Mouse (Mus musculus): ENCODE data around the gene Cers5. TPM values are rescaled to one million over a fixed set of nuclear protein-coding genes. Genes with fewer than 3 reads are reported as not detected.

The Cers5 gene
- polyA plus RNA-seq, 1 experiment from 2014 or later = 78.0 TPM

DNA sequence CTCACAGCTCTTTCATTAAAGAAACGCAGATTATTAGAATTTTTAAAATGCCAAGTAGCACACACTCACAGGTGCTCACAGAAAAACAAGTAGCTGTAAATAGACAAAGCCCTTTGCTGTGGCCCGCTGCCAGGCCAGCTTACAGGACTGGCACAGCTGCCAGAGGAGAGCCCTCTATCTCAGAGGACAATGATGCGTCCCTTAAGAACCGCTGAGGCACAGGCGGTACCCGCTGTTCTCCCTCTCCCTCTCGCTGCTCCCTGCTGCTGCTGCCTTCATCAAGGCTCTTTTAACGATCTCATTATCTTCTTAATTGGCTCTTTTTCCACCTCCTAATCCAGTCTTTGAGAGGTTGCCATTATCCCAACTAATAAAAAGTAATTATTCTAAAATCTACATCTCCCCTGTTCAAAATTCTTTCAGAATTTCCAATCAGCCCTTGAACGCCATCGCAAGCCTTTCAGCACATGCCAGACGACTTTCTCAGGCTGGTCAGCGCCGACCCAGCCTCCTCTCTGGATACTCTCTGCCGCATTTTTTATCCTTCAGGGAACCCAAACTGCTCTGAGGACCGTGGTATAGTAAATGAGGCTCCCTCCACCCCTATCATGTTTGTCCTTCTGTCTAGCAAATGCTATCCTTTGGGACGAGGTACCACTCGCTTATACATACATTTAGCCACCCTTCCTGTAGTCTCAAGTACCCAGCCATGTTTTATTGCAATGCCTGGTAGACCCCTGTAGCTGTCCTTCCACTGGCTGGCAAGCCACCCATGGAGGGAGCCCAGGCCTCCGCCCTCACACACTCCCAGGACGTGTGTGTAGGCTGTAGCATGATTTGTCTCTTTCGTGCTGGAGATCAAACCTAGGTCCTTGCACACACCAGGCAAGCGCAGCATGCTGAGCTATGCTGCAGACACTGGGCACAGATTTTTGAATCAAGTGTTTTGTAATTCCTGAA lies 35.4 kb upstream of the Cers5 start:
- Histone ChIP-seq H3K27me3 (no peaks in the 10 kb centered on the region), H3K9ac (replicated peaks) (0 out of 2 replicates have a peak overlapping the region, but pooled peaks have one; percentile 4), H3K36me3 (peaks cover 49% of the 10 kb centered on the region), H3K9me3 (no peaks in the 10 kb centered on the region), H3K27ac (peak overlapping the region; percentile 57; the same call in 1 of the 2 replicates), H3K4me3 (replicated peaks) (no peak overlapping the region), H3K4me2 (0 out of 2 replicates have a peak overlapping the region, but pooled peaks have one; percentile 22), H3K4me1 (replicated peaks) (peaks cover 38% of the 10 kb centered on the region)
- WGBS = 39% methylated on average over 21 of the region's 21 CpGs
- ATAC-seq (ENCODE audit: insufficient number of reproducible peaks, insufficient read depth, low FRiP score, low TSS enrichment, low read depth) = no peak

DNA sequence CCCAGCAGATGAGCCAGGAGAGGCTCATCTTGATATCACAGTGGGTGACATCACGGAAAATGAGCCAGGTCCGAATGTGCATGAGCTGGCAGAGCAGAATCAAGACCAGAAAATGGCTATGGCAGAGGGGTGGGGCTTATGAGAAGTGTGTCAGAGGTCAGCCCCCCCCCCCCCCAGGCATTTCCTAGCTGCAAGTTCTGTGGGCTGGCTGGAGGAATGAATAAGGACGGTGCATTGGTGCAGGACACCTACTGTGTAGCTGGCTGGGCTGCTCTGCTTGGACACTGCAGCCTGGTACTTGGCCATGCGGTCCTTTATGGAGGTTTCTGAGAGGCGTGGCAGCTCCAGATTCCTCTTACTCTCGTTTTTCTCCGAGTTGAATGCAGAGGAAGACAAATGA lies 33.5 kb upstream of the Cers5 start:
- ATAC-seq (ENCODE audit: insufficient number of reproducible peaks, insufficient read depth, low FRiP score, low TSS enrichment, low read depth) = no peak
- H3K36me3 ChIP-seq = peaks cover 50% of the 10 kb centered on the region
- WGBS = 66% methylated on average over 7 of the region's 7 CpGs

DNA sequence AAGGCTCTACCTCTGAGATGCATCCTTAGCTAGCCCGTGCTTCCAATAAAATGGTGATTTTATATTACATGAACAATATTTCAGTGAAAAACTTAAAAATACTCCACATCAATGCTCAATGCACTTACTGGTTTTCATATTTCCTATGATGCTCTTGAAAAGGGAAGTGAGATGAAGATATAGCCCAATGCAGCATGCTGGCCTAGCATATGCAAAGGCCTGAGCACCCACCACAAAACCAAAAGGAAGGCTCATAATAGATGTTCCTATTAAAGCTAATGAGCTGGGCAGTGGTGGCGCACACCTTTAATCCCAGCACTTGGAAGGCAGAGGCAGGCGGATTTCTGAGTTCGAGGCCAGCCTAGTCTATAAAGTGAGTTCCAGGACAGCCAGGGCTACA lies 33.0 kb upstream of the Cers5 start:
- Histone ChIP-seq H3K9me3 (no peaks in the 10 kb centered on the region), H3K9ac (replicated peaks) (no peak overlapping the region), H3K27me3 (no peaks in the 10 kb centered on the region), H3K36me3 (peaks cover 54% of the 10 kb centered on the region), H3K4me2 (no peak overlapping the region), H3K4me1 (replicated peaks) (peaks cover 44% of the 10 kb centered on the region), H3K27ac (no peak overlapping the region), H3K4me3 (replicated peaks) (no peak overlapping the region)
- WGBS = 91% methylated on average over 4 of the region's 4 CpGs
- no peak for ATAC-seq (ENCODE audit: insufficient number of reproducible peaks, insufficient read depth, low FRiP score, low TSS enrichment, low read depth)

More for the DNA sequence above, 33.5 kb upstream of the Cers5 start:
- no peaks in the 10 kb centered on the region for H3K27me3 ChIP-seq
- H3K4me3 ChIP-seq (replicated peaks) = no peak overlapping the region
- no peak overlapping the region for H3K9ac ChIP-seq (replicated peaks)
- H3K9me3 ChIP-seq = no peaks in the 10 kb centered on the region
- H3K27ac ChIP-seq = no peak overlapping the region
- peaks cover 44% of the 10 kb centered on the region for H3K4me1 ChIP-seq (replicated peaks)
- no peak overlapping the region for H3K4me2 ChIP-seq

DNA sequence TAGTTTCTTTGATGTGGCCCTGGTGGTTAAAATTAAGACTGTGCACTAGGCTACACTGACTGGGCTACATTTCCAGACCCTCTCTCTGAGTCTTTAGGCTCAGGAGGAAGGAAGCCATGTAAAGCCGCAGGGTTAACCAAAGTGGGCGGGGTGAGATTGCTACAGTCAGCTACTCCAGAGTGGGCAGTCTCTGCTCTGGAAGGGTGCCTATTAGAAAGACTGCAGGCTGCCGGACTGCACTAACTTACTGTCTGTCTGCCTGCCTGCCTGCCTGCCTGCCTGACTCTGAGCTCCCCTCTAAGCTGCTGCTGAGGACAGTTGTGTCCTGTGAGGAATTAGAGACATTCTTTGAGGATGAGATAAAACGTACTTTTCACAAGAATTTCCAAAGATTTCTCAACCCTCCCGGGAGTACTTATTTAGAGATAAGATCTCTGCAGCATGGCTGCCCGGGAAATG lies 30.5 kb upstream of the Cers5 start:
- no peak overlapping the region for H3K4me3 ChIP-seq (replicated peaks)
- H3K4me1 ChIP-seq (replicated peaks) = peaks cover 51% of the 10 kb centered on the region
- no peaks in the 10 kb centered on the region for H3K9me3 ChIP-seq
- H3K36me3 ChIP-seq = peaks cover 68% of the 10 kb centered on the region
- 21% methylated on average over 6 of the region's 6 CpGs for WGBS
- H3K4me2 ChIP-seq = no peak overlapping the region
- peak; percentile 58; the same call in 1 of the 2 replicates for ATAC-seq (ENCODE audit: insufficient number of reproducible peaks, insufficient read depth, low FRiP score, low TSS enrichment, low read depth)
- H3K27me3 ChIP-seq = no peaks in the 10 kb centered on the region
- peak overlapping the region; percentile 79 for H3K27ac ChIP-seq
- no peak overlapping the region for H3K9ac ChIP-seq (replicated peaks)

DNA sequence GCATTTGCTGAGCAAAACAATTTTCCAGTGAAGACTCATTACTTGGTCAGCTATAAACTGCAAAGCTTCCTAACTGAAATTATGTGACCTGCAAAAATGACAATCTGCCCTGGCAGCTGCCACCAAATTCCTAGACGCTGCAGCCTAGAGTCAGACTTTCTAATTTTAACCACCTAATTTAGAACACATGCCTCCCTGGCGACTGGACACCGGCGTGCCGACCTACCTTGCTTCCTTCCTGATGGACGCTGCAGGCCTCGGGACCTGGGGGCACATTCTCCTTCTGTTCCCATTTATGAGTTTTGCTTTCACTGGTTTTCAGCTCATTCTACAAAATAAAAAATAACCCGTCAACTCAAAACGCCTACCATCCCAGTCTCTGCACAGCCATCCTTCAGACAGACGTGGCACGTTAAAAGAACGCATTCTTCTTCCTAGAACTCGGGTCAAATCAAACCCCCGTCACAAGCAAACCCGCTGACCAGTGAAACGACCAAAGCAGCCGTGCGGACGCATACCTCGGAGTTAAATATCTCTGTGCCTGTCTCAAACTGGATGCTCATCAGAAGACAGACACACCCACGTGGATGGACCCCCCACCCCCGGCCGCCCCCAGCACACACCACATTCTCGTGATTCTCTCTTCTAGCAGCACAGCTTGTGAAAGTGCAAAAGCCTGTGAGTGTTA lies 29.3 kb upstream of the Cers5 start:
- Histone ChIP-seq H3K4me2 (peak overlapping the region; percentile 22), H3K27me3 (no peaks in the 10 kb centered on the region), H3K36me3 (peaks cover 71% of the 10 kb centered on the region), H3K4me3 (replicated peaks) (no peak overlapping the region), H3K27ac (peak overlapping the region; percentile 79), H3K9ac (replicated peaks) (no peak overlapping the region), H3K9me3 (no peaks in the 10 kb centered on the region), H3K4me1 (replicated peaks) (peaks cover 46% of the 10 kb centered on the region)
- WGBS = 17% methylated on average over 24 of the region's 24 CpGs
- ATAC-seq (ENCODE audit: insufficient number of reproducible peaks, insufficient read depth, low FRiP score, low TSS enrichment, low read depth) = no peak

DNA sequence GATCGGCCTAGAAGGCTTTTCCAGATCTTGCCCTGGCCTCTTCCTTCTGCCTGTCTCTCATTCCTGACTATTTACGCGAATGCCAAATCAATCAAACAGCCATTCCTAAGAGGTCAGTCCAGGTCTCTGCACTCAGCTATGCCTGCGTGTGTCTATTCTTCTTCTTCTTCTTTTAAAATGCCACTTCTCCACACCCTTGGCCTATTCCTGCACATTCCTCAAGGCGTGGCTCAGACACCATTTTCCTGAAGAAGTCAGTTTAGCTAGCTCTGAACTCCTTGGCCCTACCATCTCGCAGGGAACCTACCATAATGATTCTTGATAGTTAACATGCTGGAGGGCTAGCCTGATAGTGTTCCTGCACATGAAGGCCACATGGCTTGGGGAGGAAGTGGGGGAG lies 27.0 kb upstream of the Cers5 start:
- H3K4me1 ChIP-seq (replicated peaks) = peaks cover 52% of the 10 kb centered on the region
- H3K4me3 ChIP-seq (replicated peaks) = no peak overlapping the region
- no peaks in the 10 kb centered on the region for H3K27me3 ChIP-seq
- H3K9me3 ChIP-seq = no peaks in the 10 kb centered on the region
- H3K9ac ChIP-seq (replicated peaks) = no peak overlapping the region
- no peak overlapping the region for H3K4me2 ChIP-seq
- H3K27ac ChIP-seq = no peak overlapping the region
- ATAC-seq (ENCODE audit: insufficient number of reproducible peaks, insufficient read depth, low FRiP score, low TSS enrichment, low read depth) = no peak
- H3K36me3 ChIP-seq = peaks cover 67% of the 10 kb centered on the region
- 72% methylated on average over 6 of the region's 6 CpGs for WGBS

DNA sequence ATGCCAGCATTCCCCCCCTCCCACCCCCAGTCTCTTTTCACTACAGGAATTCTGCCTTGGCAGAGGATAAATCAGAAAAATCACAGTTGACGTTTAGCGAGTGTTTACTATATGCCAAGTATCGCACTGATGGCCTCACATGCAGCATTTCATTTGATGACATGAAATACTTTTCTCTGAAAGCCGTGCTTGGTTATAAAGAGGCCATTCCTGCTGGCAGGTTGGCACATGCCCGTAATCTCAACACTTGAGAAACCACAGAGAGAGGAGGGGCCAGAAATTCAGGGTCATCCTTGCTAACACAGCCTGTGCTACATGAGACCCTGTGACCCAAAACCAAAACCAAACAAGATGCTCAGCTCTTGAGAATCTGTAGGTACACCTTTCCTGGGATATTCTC lies 25.2 kb upstream of the Cers5 start:
- ATAC-seq (ENCODE audit: insufficient number of reproducible peaks, insufficient read depth, low FRiP score, low TSS enrichment, low read depth) = no peak
- Histone ChIP-seq H3K9ac (replicated peaks) (no peak overlapping the region), H3K4me3 (replicated peaks) (no peak overlapping the region), H3K4me1 (replicated peaks) (peaks cover 40% of the 10 kb centered on the region), H3K9me3 (no peaks in the 10 kb centered on the region), H3K36me3 (peaks cover 75% of the 10 kb centered on the region), H3K27ac (no peak overlapping the region; the same call in 1 of the 2 replicates), H3K27me3 (no peaks in the 10 kb centered on the region), H3K4me2 (no peak overlapping the region)
- WGBS = 71% methylated on average over 5 of the region's 5 CpGs

DNA sequence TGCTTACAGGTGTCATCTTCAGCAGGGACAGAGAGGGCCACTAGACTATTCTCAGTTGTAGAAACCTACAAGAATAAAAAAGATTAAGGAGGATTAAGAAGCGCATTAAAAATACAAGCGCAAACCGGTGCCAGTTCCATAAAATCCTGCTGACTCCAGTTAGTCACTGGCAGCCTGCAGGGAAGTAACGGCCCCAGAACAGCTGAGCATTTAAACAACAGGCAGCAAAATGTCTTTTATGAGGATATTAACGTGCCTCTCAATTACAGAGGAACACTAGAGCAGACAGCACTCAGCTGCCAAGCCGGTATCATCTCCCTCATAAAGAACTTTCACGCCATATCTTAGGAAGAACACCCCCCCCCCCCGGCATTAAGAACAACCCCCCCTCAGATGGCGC lies 24.1 kb upstream of the Cers5 start:
- Histone ChIP-seq H3K4me2 (no peak overlapping the region), H3K4me1 (replicated peaks) (peaks cover 28% of the 10 kb centered on the region), H3K27me3 (no peaks in the 10 kb centered on the region), H3K27ac (no peak overlapping the region), H3K9me3 (no peaks in the 10 kb centered on the region), H3K36me3 (peaks cover 87% of the 10 kb centered on the region), H3K9ac (replicated peaks) (no peak overlapping the region), H3K4me3 (replicated peaks) (no peak overlapping the region)
- ATAC-seq (ENCODE audit: insufficient number of reproducible peaks, insufficient read depth, low FRiP score, low TSS enrichment, low read depth) = no peak
- WGBS = 45% methylated on average over 9 of the region's 9 CpGs

DNA sequence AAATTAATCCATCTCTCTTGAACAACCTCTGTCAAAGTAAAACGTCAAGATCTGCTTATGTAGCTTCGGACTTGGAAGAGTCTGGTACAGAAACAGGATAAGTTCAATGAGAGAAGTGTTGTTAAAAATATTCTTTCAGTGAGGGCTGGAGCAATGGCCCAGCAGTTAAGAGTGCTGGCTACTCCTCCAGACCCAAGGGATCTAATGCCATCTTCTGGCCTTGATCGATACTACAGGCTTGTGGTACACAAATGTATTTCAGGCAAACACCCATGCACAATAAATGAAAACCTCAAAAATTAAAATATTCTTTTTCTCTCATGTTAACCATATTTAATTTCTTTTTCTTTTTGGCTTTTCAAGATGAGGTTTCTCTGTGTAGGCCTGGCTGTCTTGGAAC lies 23.4 kb upstream of the Cers5 start:
- H3K4me1 ChIP-seq (replicated peaks) = peaks cover 24% of the 10 kb centered on the region
- no peaks in the 10 kb centered on the region for H3K27me3 ChIP-seq
- no peaks in the 10 kb centered on the region for H3K9me3 ChIP-seq
- peaks cover 90% of the 10 kb centered on the region for H3K36me3 ChIP-seq
- no peak overlapping the region for H3K4me3 ChIP-seq (replicated peaks)
- H3K27ac ChIP-seq = no peak overlapping the region
- no peak for ATAC-seq (ENCODE audit: insufficient number of reproducible peaks, insufficient read depth, low FRiP score, low TSS enrichment, low read depth)
- H3K4me2 ChIP-seq = no peak overlapping the region
- WGBS = 84% methylated on average over 3 of the region's 3 CpGs
- H3K9ac ChIP-seq (replicated peaks) = no peak overlapping the region

DNA sequence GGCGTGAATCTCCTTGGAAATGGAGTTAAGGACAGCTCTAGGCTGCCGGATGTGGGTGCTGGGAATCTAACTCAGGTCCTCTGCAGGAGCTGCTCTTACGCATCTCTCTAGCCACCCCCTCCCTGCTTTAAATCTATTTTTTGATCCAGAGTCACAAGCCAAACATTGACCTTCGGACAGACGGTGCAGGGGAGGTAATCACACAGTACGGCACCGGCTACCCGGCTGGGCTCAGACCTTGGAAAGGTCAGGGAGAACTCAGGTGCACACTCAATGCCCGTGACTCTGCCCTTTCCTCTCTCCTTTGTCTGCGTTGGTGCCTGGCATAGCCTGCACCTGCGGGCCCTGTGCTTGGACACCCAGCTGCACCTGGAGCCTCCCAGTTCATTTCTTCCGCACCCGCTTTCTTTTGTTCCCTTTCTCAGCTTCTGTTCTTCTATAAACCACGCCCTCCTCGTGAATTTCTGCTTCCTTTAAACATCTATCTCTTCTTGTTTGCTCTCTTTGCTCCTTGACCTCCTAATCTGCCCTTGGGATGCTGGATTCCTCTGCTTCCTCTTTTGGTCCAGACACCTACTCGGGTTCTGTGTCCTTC lies 19.6 kb upstream of the Cers5 start:
- Histone ChIP-seq H3K36me3 (peaks cover 92% of the 10 kb centered on the region), H3K27ac (no peak overlapping the region), H3K4me3 (replicated peaks) (no peak overlapping the region), H3K9ac (replicated peaks) (no peak overlapping the region), H3K9me3 (no peaks in the 10 kb centered on the region), H3K4me2 (no peak overlapping the region), H3K27me3 (no peaks in the 10 kb centered on the region), H3K4me1 (replicated peaks) (peaks cover 8% of the 10 kb centered on the region; the same call in 1 of the 2 replicates)
- WGBS = 96% methylated on average over 16 of the region's 16 CpGs
- no peak for ATAC-seq (ENCODE audit: insufficient number of reproducible peaks, insufficient read depth, low FRiP score, low TSS enrichment, low read depth)

DNA sequence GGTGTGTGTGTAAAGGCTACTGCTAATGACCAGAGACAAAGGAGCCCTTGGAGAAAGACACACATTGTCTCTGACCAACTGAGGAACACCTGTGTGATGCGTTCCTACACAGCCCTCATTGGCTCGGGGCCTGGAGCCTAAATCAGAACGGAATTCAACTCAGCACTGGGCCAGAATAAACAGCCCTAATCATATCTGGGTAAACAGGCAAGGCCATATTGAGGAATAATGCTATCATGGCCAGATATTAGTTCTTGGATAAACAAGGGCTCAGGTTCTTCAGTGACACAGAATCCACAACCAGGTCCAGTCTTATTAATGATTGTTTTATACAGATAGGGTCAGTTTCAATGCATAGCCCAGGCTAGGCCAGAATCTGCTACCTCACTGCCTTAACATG lies 18.3 kb upstream of the Cers5 start:
- Histone ChIP-seq H3K4me2 (no peak overlapping the region), H3K36me3 (peaks cover 95% of the 10 kb centered on the region), H3K9ac (replicated peaks) (no peak overlapping the region), H3K27me3 (no peaks in the 10 kb centered on the region), H3K4me1 (replicated peaks) (no peaks in the 10 kb centered on the region), H3K27ac (no peak overlapping the region), H3K9me3 (no peaks in the 10 kb centered on the region), H3K4me3 (replicated peaks) (no peak overlapping the region)
- 91% methylated on average over 3 of the region's 3 CpGs for WGBS
- no peak for ATAC-seq (ENCODE audit: insufficient number of reproducible peaks, insufficient read depth, low FRiP score, low TSS enrichment, low read depth)

Data from limb, embryonic 12.5 days (tissue).